Mouse (Mus musculus) monocyte, adult 2 months (primary cell): ENCODE data around the gene 1700037H04Rik.
"Not testable (repeated sequence)": the region's sequence is repeated elsewhere in the genome, so short reads cannot be mapped to it uniquely, and the experiment has no call there.

Experiments
- DNase-seq, 2 experiments: peaks; one replicate each; pipeline ENCODE4 v3.0.0; 2022; ENCODE audit warnings: low spot score in 2 of 2, low read depth in 1 of 2

The 1700037H04Rik gene

GRCm38 (mm10) chr2:131128636-131129157, 31.2 kb downstream of the 1700037H04Rik start:
- no peak for DNase-seq

GRCm38 (mm10) chr2:131128211-131128610, 31.7 kb downstream of the 1700037H04Rik start:
- no peak for DNase-seq

GRCm38 (mm10) chr2:131127161-131127730, 32.6 kb downstream of the 1700037H04Rik start, which contains the start of gene Hspa12b:
Hspa12b (plus strand) TSS chr2:131127280.
- no peak for DNase-seq

- no peak for DNase-seq
Measured at GRCm38 (mm10) chr2:131125964-131126815, 33.7 kb downstream of the 1700037H04Rik start.

GRCm38 (mm10) chr2:131125157-131125963, 34.5 kb downstream of the 1700037H04Rik start:
- DNase-seq: no peak

GRCm38 (mm10) chr2:131124166-131124565, 35.7 kb downstream of the 1700037H04Rik start:
- DNase-seq: no peak

- no peak for DNase-seq
Measured at GRCm38 (mm10) chr2:131118968-131119574, 40.8 kb downstream of the 1700037H04Rik start.

GRCm38 (mm10) chr2:131105989-131106388, 53.9 kb downstream of the 1700037H04Rik start:
- DNase-seq: no peak

- DNase-seq: not testable (repeated sequence)
Measured at GRCm38 (mm10) chr2:131105061-131105460, 54.8 kb downstream of the 1700037H04Rik start.

GRCm38 (mm10) chr2:131104021-131104420, 55.9 kb downstream of the 1700037H04Rik start:
- DNase-seq: no peak

GRCm38 (mm10) chr2:131101530-131101929, 58.4 kb downstream of the 1700037H04Rik start:
- no peak for DNase-seq

GRCm38 (mm10) chr2:131097087-131097486, 62.8 kb downstream of the 1700037H04Rik start:
- DNase-seq: no peak
